Mouse (Mus musculus) limb, embryonic 14.5 days (tissue): Measurements from ENCODE around the gene Spats1. TPM values are rescaled to one million over a fixed set of nuclear protein-coding genes. Genes with fewer than 3 reads are reported as not detected.

ENCODE experiments used
- ATAC-seq: fragments of 200-750 bp; cut with Nextera tagmentation; 2 replicates; pipeline ENCODE4 v1.8.0; 2017; ENCODE audit warnings: low read depth, moderate number of reproducible peaks, moderate TSS enrichment; ENCODE audit not compliant: low FRiP score
- DNase-seq: peaks from one replicate; pipeline ENCODE4 v3.0.0-alpha.2; 2015; ENCODE audit warnings: low spot score
- H3K27ac ChIP-seq: fragments of 300-500 bp; sonication (generic); replicated peaks from 2 replicates; pipeline ENCODE4 v1.5.1; 2014; ENCODE audit warnings: low read depth, mild to moderate bottlenecking, low read length, moderate library complexity, mixed read lengths
- H3K27me3 ChIP-seq: fragments of 300-500 bp; sonication (generic); 2 replicates; pipeline ENCODE4 v1.6.1; 2014; ENCODE audit warnings: low read length, mixed read lengths; ENCODE audit not compliant: control insufficient read depth, insufficient read depth
- H3K36me3 ChIP-seq: fragments of 300-500 bp; sonication (generic); 2 replicates; pipeline ENCODE4 v1.6.1; 2014; ENCODE audit warnings: mild to moderate bottlenecking, low read length, moderate library complexity, mixed read lengths; ENCODE audit not compliant: control insufficient read depth, insufficient read depth
- H3K4me1 ChIP-seq: fragments of 300-500 bp; sonication (generic); 2 replicates; pipeline ENCODE4 v1.6.1; 2014; ENCODE audit warnings: antibody characterized with exemption, low read length, mixed read lengths; ENCODE audit not compliant: control insufficient read depth, insufficient read depth
- H3K4me2 ChIP-seq: fragments of 300-500 bp; sonication (generic); replicated peaks from 2 replicates; pipeline ENCODE4 v1.6.1; 2014; ENCODE audit warnings: low read depth, mild to moderate bottlenecking, low read length, moderate library complexity; ENCODE audit not compliant: severe bottlenecking
- H3K4me3 ChIP-seq: fragments of 300-500 bp; sonication (generic); replicated peaks from 2 replicates; pipeline ENCODE4 v1.5.1; 2014; ENCODE audit warnings: low read length
- H3K9ac ChIP-seq: fragments of 300-500 bp; sonication (generic); 2 replicates; pipeline ENCODE4 v1.6.1; 2014; ENCODE audit warnings: mild to moderate bottlenecking, low read depth, low read length, moderate library complexity; ENCODE audit not compliant: severe bottlenecking
- H3K9me3 ChIP-seq: fragments of 300-500 bp; sonication (generic); 2 replicates; pipeline ENCODE4 v1.6.1; 2016; ENCODE audit warnings: low read length; ENCODE audit not compliant: control insufficient read depth
- POLR2A ChIP-seq: fragments of 200-500 bp; IDR thresholded peaks from 2 replicates; pipeline ENCODE4 v1.8.0; 2012; ENCODE audit warnings: inconsistent platforms, mild to moderate bottlenecking, moderate library complexity, borderline replicate concordance; ENCODE audit not compliant: insufficient read depth, insufficient read length; ENCODE audit errors: extremely low read depth
- WGBS: fragments of 180-500 bp; shearing (Covaris S2); extraction: QIAGEN DNeasy Blood & Tissue Kit; methylation state at CpG from one replicate; pipeline ENCODE4 v1.1.7; 2014; 5-methylcytosine and 5-hydroxymethylcytosine counted together
- polyA plus RNA-seq, 2 experiments: library from polyadenylated mRNA; depleted of rRNA in 1 of 2; stranded (reverse) in 1 of 2; unstranded in 1 of 2; fragments of >200 nt; fragmentation: Nextera tagmentation in 1 of 2; extraction: Ambion mirVana in 1 of 2; gene quantifications; 2 replicates each; pipeline versions ENCODE4 v1.2.1 to v1.2.3; 2012 to 2014

The Spats1 gene
- polyA plus RNA-seq, 2 experiments, result 0.44 to 0.62 TPM

DNA sequence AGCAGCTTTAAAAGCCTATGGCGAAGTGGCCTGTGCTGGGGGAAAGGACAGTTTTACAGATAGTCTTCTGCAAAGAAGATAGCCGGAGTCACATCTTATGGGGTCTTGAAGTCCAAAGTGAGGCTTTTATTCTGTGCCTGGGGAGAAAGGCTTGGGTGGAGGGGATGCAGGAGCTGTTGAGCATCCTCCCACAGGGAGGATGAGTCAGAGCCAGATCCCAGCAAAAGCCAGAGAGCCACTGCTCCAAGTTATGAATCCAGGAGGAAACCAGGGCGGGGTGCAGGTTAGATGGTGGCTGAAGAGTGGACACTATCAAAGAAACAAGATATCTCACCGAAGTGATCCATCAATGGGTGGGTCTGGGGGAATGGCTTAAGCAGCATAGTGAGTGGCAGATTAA lies 36.5 kb upstream of the Spats1 start:
- no peak overlapping the region for H3K4me2 ChIP-seq
- H3K36me3 ChIP-seq, result peaks cover 26% of the 10 kb centered on the region
- H3K9me3 ChIP-seq, result no peaks in the 10 kb centered on the region
- H3K27me3 ChIP-seq, result no peaks in the 10 kb centered on the region
- DNase-seq (no peak), ATAC-seq (no peak)
- H3K27ac ChIP-seq, result no peak overlapping the region
- no peak overlapping the region for H3K9ac ChIP-seq
- 80% methylated on average over 4 of the region's 4 CpGs for WGBS
- H3K4me3 ChIP-seq, result no peak overlapping the region
- no peak for TF ChIP-seq POLR2A
- H3K4me1 ChIP-seq, result peaks cover 3% of the 10 kb centered on the region; the same call in 1 of the 2 replicates

DNA sequence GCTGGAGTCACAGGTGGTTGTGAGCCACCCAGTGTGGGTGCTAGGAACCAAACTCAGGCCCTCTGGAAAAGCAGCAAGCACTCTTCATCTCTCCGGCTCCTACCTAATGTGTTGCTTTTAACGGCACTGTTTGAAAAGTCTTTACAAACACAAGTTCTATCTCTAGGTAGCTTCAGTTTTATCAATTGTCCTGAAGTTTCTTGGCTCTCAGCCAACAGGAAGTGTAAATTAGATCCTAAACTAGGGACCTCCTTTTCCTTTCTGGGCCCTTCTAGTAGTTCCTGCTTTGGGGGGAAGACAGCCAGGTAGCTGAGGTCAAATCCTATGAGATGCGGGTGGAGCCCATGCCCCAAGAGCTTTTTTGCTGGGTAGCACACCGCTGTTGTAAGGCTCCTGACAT lies 35.7 kb upstream of the Spats1 start:
- H3K4me2 ChIP-seq, result no peak overlapping the region
- H3K27ac ChIP-seq, result no peak overlapping the region
- DNase-seq (no peak), ATAC-seq (no peak)
- WGBS, result 93% methylated on average over 4 of the region's 4 CpGs
- peaks cover 8% of the 10 kb centered on the region; the same call in 1 of the 2 replicates for H3K4me1 ChIP-seq
- no peak for TF ChIP-seq POLR2A
- no peak overlapping the region for H3K9ac ChIP-seq
- H3K4me3 ChIP-seq, result no peak overlapping the region
- H3K27me3 ChIP-seq, result no peaks in the 10 kb centered on the region
- peaks cover 24% of the 10 kb centered on the region for H3K36me3 ChIP-seq
- no peaks in the 10 kb centered on the region for H3K9me3 ChIP-seq

DNA sequence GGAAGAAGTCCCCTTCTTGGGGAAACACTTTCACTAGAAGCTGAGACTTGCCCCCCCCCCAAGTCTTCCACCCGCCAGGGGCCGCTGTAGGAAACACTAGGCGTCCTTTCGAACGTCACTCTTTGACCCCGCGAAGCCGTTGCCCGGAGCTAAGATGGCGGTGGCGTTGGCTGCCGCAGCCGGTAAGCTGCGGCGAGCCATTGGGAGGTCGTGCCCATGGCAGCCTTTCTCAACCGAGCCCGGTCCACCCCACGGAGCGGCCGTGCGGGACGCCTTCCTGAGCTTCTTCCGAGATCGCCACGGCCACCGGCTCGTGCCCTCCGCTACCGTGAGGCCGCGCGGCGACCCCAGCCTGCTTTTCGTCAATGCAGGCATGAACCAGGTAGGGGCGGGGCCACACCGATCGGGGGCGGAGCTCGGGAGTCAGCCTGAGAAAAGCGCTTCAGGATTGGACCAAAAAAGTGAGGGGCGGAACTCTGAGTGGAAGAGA lies 31.5 kb upstream of the Spats1 start, which contains the start of gene Aars2:
Aars2 (plus strand) TSS at position 142 of the 490 bp plus-strand sequence.
- WGBS, result under 1% methylated on average over 42 of the region's 42 CpGs

DNA sequence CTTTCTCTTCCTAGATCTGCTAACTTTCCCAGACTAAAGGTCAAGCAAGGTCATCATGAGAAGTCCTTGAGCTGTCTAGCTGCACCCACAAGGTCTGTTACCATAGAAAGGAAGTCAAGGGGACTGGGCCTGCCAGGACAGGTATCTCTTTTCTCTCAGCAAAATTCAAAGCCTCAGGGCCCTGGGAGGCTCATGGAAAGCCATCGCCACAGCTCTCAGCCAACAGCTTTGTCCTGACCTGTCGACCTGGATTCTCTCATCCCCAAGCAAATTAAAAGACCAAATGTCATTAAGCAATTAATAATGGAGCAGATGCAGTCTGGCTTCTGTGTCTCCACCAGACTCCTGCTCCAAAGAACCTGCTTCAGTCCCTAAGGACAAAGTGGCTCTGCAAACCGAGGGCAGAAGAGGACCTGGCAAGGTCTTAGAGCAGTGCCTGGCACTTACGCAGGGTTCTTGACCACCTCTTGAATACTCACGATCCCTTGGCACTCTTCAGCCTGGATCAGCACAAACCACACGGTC lies 30.8 kb upstream of the Spats1 start:
- ATAC-seq (no peak), DNase-seq (no peak)
- Histone ChIP-seq H3K9me3 (no peaks in the 10 kb centered on the region), H3K4me2 (no peak overlapping the region), H3K36me3 (peaks cover 22% of the 10 kb centered on the region), H3K27me3 (no peaks in the 10 kb centered on the region), H3K4me1 (peaks cover 8% of the 10 kb centered on the region; the same call in 1 of the 2 replicates), H3K9ac (0 out of 2 replicates have a peak overlapping the region, but pooled peaks have one; percentile 74), H3K27ac (no peak overlapping the region), H3K4me3 (no peak overlapping the region; the same call in 1 of the 2 replicates)
- WGBS, result 59% methylated on average over 6 of the region's 6 CpGs
- TF ChIP-seq POLR2A, result no peak

More for the DNA sequence above, 31.5 kb upstream of the Spats1 start, which contains the start of gene Aars2:
- ATAC-seq, result peak; percentile 96
- Histone ChIP-seq H3K9ac (peak within 1 kb of the TSS; percentile 74), H3K36me3 (peaks cover 24% of the 10 kb centered on the region), H3K27ac (peak within 1 kb of the TSS; percentile 75; the same call in 1 of the 2 replicates), H3K4me1 (peaks cover 8% of the 10 kb centered on the region; the same call in 1 of the 2 replicates), H3K9me3 (no peaks in the 10 kb centered on the region), H3K4me2 (peak within 1 kb of the TSS; percentile 45), H3K27me3 (no peaks in the 10 kb centered on the region), H3K4me3 (peak within 1 kb of the TSS; percentile 79)
- TF ChIP-seq POLR2A, result 0 out of 2 replicates have a peak, but pooled peaks have one; percentile 63
- peak; percentile 94 for DNase-seq

DNA sequence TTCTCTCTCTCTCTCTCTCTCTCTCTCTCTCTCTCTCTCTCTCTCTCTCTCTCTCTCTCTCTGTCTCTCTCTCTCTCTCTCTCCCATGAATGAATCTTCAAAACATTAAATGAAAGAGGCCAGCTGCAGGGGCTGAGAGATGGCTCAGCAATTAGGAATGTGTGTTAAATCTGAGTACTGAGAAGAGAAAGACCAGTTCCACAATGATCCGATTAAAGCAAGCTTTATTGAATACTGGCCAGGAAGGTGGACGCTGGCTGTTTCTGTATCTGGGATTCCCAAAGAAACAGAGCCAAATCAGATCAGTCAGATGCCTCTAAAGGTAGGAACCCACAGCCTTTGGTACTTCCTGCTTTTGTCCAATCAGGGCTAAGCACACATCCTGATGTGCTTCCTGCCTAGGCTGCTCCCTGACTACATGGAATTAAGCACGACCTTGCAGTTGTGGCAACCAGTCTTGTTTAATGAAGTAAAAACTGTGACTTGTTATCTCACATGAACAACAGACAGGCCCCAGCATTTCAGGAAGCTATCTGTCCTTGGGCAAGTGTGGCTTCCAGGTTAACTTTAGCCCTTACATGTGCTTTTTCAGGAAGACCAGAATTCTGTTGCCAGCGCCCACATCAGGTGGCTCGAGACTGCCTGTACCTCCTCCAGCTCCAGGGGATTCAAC lies 28.2 kb upstream of the Spats1 start:
- Histone ChIP-seq H3K36me3 (peaks cover 2% of the 10 kb centered on the region), H3K9ac (no peak overlapping the region), H3K9me3 (no peaks in the 10 kb centered on the region), H3K4me1 (peaks cover 8% of the 10 kb centered on the region; the same call in 1 of the 2 replicates), H3K27ac (no peak overlapping the region), H3K27me3 (no peaks in the 10 kb centered on the region), H3K4me2 (no peak overlapping the region), H3K4me3 (no peak overlapping the region)
- no peak for DNase-seq
- no peak for ATAC-seq
- WGBS, result 57% methylated on average over 5 of the region's 5 CpGs
- no peak for TF ChIP-seq POLR2A
